Mouse (Mus musculus): Measurements from ENCODE around the gene Mid1. TPM values are rescaled to one million over a fixed set of nuclear protein-coding genes. Genes with fewer than 3 reads are reported as not detected.

Mid1 gene
- polyA plus RNA-seq, 1 experiment from 2014 or later, result 4.0 TPM

DNA sequence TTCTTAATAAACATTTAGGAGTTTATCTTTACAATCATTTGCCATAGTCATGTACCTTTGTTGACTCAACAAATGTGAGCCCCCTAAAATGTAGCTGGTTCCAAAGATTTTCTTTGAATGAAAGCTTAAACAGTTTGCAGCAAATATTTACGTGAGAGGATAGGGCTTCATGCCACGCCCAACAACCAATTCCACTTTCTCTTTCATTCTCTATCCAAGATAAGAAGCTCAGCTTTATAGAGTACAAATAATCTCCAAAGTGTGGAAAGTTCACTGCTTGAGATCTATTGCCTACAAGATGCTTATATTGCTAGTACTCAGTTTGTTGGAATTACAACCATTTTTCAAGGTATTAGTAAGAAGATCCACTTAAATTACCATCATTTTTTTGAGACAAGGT lies 207.6 kb downstream of the Mid1 start:
- ATAC-seq (ENCODE audit: low FRiP score), result no peak
- H3K27ac ChIP-seq (replicated peaks), result no peak overlapping the region
- H3K4me2 ChIP-seq, result no peak overlapping the region
- no peak overlapping the region for H3K9ac ChIP-seq (replicated peaks)
- H3K27me3 ChIP-seq (replicated peaks), result peaks cover 15% of the 10 kb centered on the region; the same call in 1 of the 2 replicates
- no peaks in the 10 kb centered on the region for H3K9me3 ChIP-seq (replicated peaks)
- H3K4me1 ChIP-seq, result no peaks in the 10 kb centered on the region
- no peak overlapping the region for H3K4me3 ChIP-seq (replicated peaks)
- H3K36me3 ChIP-seq, result no peaks in the 10 kb centered on the region
- 76% methylated on average over 2 of the region's 2 CpGs for WGBS

DNA sequence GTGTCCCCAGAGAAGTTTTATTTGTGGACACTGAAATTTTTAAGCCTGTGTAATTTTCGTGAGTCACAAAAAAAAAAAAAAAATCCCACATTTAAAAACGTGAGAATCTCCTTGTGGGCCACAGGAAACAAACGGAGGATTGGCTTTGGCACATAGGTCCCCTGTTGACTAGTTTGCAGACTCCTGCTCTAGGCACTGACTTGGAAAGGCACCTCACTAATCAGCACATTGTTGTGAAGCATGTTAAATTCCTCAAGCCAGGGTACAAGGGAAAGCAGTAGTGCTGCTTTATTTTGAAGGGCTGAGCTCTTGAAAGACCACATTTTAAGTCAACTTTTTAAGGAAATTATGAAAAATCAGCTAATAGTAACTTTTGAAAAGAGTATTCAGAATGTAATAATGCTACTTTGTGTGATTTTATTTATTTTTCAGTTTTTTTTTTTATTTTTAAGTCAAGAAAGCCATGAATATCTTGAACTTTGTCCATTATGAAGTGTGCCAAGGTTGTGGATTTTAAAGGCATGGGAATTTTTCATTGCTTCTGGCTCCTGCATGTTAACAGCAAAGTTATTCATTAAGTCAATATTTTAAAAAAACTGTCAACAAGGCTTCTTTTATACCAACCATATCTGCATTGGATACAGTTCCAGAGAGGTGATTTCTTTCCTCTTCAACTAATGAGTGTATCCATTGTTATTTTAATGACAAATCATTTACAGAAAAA lies 214.4 kb downstream of the Mid1 start:
- peaks cover 7% of the 10 kb centered on the region; the same call in 1 of the 2 replicates for H3K27me3 ChIP-seq (replicated peaks)
- ATAC-seq (ENCODE audit: low FRiP score), result no peak
- H3K4me2 ChIP-seq, result no peak overlapping the region
- no peak overlapping the region for H3K4me3 ChIP-seq (replicated peaks)
- no peaks in the 10 kb centered on the region for H3K36me3 ChIP-seq
- H3K4me1 ChIP-seq, result no peaks in the 10 kb centered on the region
- H3K9ac ChIP-seq (replicated peaks), result no peak overlapping the region
- H3K27ac ChIP-seq (replicated peaks), result no peak overlapping the region
- 28% methylated on average over 3 of the region's 3 CpGs for WGBS
- H3K9me3 ChIP-seq (replicated peaks), result no peaks in the 10 kb centered on the region

DNA sequence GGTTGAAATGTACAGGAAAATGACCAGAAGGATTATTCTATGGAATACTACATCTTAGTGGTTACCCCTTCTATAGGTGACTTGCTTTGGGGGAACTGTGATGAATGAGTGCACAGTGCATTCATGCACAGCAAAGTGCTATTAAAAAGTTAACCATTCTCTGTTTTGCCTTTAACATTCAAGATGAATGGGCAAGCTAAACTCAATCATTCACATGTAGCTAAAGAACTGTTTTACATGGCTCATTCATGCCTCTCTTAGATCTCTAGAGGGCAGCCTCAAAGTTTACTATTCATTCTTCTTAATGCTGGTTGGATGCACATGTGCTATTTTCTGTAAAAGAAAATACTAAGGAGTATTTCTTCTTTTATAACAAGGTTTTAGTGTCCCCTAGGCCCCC lies 217.9 kb downstream of the Mid1 start:
- Histone ChIP-seq H3K4me2 (no peak overlapping the region), H3K4me1 (0 out of 2 replicates have a peak, but pooled peaks cover 2% of the 10 kb centered on the region), H3K9me3 (replicated peaks) (no peaks in the 10 kb centered on the region), H3K36me3 (no peaks in the 10 kb centered on the region), H3K4me3 (replicated peaks) (no peak overlapping the region), H3K27me3 (replicated peaks) (peaks cover 12% of the 10 kb centered on the region; the same call in 1 of the 2 replicates), H3K27ac (replicated peaks) (no peak overlapping the region), H3K9ac (replicated peaks) (no peak overlapping the region)
- no peak for ATAC-seq (ENCODE audit: low FRiP score)

DNA sequence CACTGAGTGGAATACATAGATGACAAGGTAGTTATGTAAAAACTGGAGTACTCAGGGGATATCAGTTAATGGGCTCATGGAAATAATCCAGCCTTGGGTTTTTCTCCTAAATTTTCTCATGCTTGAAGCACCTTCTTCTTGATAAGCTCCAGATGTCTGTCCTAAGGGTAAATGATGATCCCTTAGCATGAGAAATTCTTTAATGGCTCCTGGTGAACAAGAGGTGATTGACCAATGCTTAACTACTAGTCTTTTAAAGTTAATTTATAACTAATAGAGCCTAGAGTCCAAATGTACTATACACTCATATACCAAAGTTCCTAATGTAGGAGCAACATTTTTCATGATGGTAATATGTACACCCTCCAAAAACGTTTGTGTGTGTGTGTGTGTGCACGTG lies 218.7 kb downstream of the Mid1 start:
- Histone ChIP-seq H3K4me3 (replicated peaks) (no peak overlapping the region), H3K9me3 (replicated peaks) (no peaks in the 10 kb centered on the region), H3K36me3 (no peaks in the 10 kb centered on the region), H3K9ac (replicated peaks) (no peak overlapping the region), H3K27me3 (replicated peaks) (peaks cover 18% of the 10 kb centered on the region; the same call in 1 of the 2 replicates), H3K4me1 (0 out of 2 replicates have a peak, but pooled peaks cover 2% of the 10 kb centered on the region), H3K4me2 (no peak overlapping the region), H3K27ac (replicated peaks) (no peak overlapping the region)
- ATAC-seq (ENCODE audit: low FRiP score), result no peak
- 51% methylated on average over 2 of the region's 2 CpGs for WGBS

DNA sequence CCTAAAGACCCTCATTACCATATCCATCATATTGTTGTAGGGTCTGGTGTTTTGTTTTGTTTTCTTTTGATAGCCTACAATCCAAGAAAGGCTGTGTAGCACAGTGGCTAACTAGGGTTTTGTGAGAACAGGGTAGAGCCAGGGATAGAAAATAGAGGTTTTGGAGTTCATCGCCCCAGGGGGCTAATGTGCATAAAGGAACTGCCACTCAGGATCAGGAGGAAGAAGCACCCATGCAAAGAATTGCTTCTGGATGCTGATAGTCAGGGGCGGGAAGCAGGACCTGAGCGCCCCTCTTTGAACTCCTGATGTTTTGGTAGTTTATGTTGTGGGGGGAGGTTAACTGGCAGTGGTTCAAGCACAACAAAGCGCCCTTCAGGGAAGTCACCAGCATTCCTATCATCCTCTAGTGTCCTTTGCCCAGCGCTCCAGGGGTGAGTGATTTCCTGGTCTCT lies 221.1 kb downstream of the Mid1 start:
- Histone ChIP-seq H3K9me3 (replicated peaks) (no peaks in the 10 kb centered on the region), H3K4me2 (no peak overlapping the region), H3K36me3 (no peaks in the 10 kb centered on the region), H3K4me3 (replicated peaks) (no peak overlapping the region), H3K9ac (replicated peaks) (no peak overlapping the region), H3K27me3 (replicated peaks) (peaks cover 18% of the 10 kb centered on the region; the same call in 1 of the 2 replicates), H3K4me1 (0 out of 2 replicates have a peak, but pooled peaks cover 2% of the 10 kb centered on the region), H3K27ac (replicated peaks) (no peak overlapping the region)
- 21% methylated on average over 5 of the region's 5 CpGs for WGBS
- no peak for ATAC-seq (ENCODE audit: low FRiP score)

DNA sequence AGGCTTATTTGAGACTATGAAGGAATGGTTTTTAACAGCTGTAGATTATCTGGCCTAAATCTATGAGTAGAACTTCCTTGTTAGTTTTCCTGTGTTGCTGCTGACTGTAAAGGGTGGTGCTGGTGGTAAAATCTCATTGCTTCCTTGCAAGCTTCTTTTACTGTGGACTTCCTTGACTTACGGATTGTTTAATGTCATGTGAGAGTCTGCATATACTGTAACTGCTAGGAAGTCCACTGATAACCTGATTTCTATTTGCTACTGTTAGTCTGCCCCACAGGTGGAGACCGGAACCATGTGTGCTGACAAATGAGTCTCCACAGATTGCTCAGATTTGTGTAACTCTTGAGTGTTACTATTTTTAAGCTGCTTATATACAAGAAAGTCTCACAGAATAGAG lies 224.9 kb downstream of the Mid1 start:
- 0 out of 2 replicates have a peak, but pooled peaks cover 2% of the 10 kb centered on the region for H3K4me1 ChIP-seq
- 90% methylated on average over 2 of the region's 2 CpGs for WGBS
- no peak for ATAC-seq (ENCODE audit: low FRiP score)

DNA sequence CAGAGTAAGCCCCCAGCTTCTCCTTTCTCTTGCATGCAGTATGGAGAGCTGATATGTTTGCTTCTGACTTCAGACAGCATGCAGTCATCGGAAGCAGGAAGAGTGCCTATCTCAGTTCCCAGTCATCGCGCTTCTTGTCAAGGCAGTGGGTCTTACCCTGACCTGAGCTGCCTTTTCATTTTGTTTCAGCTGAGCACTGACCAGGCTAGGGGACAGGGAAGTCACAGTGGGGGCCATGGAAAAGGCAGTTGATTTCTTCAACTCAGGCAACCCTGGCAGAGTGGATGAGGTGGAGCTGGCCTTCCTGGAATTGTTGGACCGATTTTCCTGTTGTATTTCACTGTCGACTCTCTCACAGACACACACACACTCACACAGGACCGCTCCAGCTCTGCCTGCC lies 230.7 kb downstream of the Mid1 start:
- WGBS, result 90% methylated on average over 6 of the region's 6 CpGs
- H3K9me3 ChIP-seq (replicated peaks), result no peaks in the 10 kb centered on the region
- H3K36me3 ChIP-seq, result no peaks in the 10 kb centered on the region
- ATAC-seq (ENCODE audit: low FRiP score), result no peak
- H3K4me1 ChIP-seq, result no peaks in the 10 kb centered on the region
- H3K9ac ChIP-seq (replicated peaks), result no peak overlapping the region
- H3K27me3 ChIP-seq (replicated peaks), result peaks cover 17% of the 10 kb centered on the region; the same call in 1 of the 2 replicates
- H3K27ac ChIP-seq (replicated peaks), result no peak overlapping the region
- H3K4me3 ChIP-seq (replicated peaks), result no peak overlapping the region
- H3K4me2 ChIP-seq, result no peak overlapping the region

More for the DNA sequence above, 224.9 kb downstream of the Mid1 start:
- Histone ChIP-seq H3K4me2 (no peak overlapping the region), H3K9ac (replicated peaks) (no peak overlapping the region), H3K36me3 (no peaks in the 10 kb centered on the region), H3K27me3 (replicated peaks) (peaks cover 15% of the 10 kb centered on the region; the same call in 1 of the 2 replicates), H3K27ac (replicated peaks) (no peak overlapping the region), H3K9me3 (replicated peaks) (no peaks in the 10 kb centered on the region), H3K4me3 (replicated peaks) (no peak overlapping the region)

DNA sequence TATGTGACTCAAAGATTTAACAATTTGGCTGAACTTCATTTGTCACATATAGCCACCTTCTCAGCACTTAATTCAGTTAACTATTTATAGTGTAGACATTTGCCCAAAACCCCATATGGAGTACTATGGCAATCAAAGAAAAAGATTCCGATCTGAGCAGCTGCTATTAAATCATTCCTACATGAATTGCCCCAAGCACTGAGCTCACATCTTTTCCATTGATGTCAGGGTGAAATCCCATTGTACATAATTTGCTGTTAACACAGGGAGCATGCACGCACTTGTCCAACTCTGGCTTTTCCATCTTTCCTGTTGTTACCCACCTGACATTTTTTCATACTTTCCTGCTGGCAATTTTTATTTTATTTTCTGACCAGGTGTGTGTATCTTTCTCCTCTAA lies 237.5 kb downstream of the Mid1 start:
- WGBS, result 38% methylated on average over 2 of the region's 2 CpGs
- no peak for ATAC-seq (ENCODE audit: low FRiP score)
- Histone ChIP-seq H3K4me2 (no peak overlapping the region), H3K9ac (replicated peaks) (no peak overlapping the region), H3K27me3 (replicated peaks) (peaks cover 26% of the 10 kb centered on the region; the same call in 1 of the 2 replicates), H3K9me3 (replicated peaks) (no peaks in the 10 kb centered on the region), H3K4me1 (no peaks in the 10 kb centered on the region), H3K4me3 (replicated peaks) (no peak overlapping the region), H3K36me3 (no peaks in the 10 kb centered on the region), H3K27ac (replicated peaks) (no peak overlapping the region)

DNA sequence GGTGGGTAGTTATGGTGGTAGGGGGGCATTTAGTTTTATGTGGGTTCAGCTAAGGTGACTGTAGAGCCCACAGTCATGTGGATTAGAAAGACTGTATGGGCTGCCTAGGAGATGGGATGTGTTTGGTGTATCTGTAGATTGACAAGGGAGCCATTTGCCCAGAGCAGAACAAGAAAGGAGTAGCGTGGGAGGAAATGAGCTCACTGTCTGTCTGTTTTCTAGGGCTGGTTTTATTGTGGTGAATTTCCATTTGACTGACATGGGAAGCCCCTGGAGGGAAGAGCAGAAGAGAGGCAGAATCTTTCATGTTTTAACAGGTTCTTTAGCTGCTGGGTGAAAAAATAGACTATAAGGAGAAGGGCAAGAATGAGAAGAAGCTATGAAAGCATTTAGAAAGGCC lies 238.4 kb downstream of the Mid1 start:
- Histone ChIP-seq H3K4me1 (no peaks in the 10 kb centered on the region), H3K36me3 (no peaks in the 10 kb centered on the region), H3K9me3 (replicated peaks) (no peaks in the 10 kb centered on the region), H3K9ac (replicated peaks) (no peak overlapping the region), H3K27me3 (replicated peaks) (peaks cover 26% of the 10 kb centered on the region; the same call in 1 of the 2 replicates), H3K4me3 (replicated peaks) (no peak overlapping the region), H3K4me2 (no peak overlapping the region), H3K27ac (replicated peaks) (no peak overlapping the region; the same call in 1 of the 2 replicates)
- 33% methylated on average over 1 of the region's 1 CpGs for WGBS
- no peak for ATAC-seq (ENCODE audit: low FRiP score)

DNA sequence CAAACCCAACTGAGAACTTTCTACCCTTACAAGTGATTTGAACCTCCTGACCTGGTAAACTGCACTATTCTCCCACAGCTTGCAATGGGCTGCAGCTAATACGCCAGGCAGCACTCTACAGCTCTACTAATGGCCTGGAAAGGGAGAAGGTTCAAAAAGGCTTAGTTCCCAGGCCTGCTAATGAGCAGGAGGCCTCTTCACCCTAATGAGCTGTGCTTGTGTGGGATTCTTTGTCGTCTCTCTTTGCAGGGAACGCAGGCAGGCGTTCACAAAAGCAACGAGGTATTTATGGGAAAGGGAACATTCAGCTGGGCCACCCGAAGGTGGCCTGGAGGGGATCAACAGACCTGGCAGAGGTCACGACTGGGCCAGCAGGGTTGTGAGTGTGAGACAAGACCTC lies 240.6 kb downstream of the Mid1 start:
- H3K9me3 ChIP-seq (replicated peaks), result no peaks in the 10 kb centered on the region
- ATAC-seq (ENCODE audit: low FRiP score), result no peak
- no peak overlapping the region for H3K4me2 ChIP-seq
- H3K4me1 ChIP-seq, result no peaks in the 10 kb centered on the region
- no peaks in the 10 kb centered on the region for H3K36me3 ChIP-seq
- H3K27ac ChIP-seq (replicated peaks), result no peak overlapping the region
- no peak overlapping the region for H3K4me3 ChIP-seq (replicated peaks)
- WGBS, result 31% methylated on average over 7 of the region's 7 CpGs
- no peak overlapping the region for H3K9ac ChIP-seq (replicated peaks)
- H3K27me3 ChIP-seq (replicated peaks), result peaks cover 27% of the 10 kb centered on the region; the same call in 1 of the 2 replicates

DNA sequence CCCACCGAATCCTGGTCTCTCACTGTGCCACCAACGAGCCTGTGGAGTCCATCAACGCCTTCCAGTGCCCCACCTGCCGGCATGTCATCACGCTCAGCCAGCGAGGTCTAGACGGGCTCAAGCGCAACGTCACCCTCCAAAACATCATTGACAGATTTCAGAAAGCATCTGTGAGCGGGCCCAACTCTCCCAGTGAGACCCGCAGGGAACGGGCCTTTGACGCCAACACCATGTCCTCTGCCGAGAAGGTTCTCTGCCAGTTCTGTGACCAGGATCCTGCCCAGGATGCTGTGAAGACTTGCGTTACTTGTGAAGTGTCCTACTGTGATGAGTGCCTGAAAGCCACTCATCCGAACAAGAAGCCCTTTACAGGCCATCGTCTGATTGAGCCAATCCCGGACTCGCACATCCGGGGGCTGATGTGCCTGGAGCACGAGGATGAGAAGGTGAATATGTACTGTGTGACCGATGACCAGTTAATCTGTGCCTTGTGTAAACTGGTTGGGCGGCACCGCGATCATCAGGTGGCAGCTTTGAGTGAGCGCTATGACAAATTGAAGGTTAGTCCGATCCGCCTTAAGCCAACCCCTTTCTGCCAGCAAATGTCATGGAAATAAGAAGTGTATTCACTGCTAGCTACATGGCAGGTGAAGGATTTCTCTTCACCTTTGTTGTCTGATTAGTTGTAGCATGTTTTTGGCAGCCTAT lies 242.3 kb downstream of the Mid1 start:
- no peaks in the 10 kb centered on the region for H3K36me3 ChIP-seq
- peaks cover 24% of the 10 kb centered on the region; the same call in 1 of the 2 replicates for H3K27me3 ChIP-seq (replicated peaks)
- no peaks in the 10 kb centered on the region for H3K4me1 ChIP-seq
- H3K4me2 ChIP-seq, result no peak overlapping the region
- no peak overlapping the region for H3K4me3 ChIP-seq (replicated peaks)
- no peak for ATAC-seq (ENCODE audit: low FRiP score)
- no peaks in the 10 kb centered on the region for H3K9me3 ChIP-seq (replicated peaks)
- no peak overlapping the region for H3K9ac ChIP-seq (replicated peaks)
- no peak overlapping the region for H3K27ac ChIP-seq (replicated peaks)
- 70% methylated on average over 28 of the region's 28 CpGs for WGBS

DNA sequence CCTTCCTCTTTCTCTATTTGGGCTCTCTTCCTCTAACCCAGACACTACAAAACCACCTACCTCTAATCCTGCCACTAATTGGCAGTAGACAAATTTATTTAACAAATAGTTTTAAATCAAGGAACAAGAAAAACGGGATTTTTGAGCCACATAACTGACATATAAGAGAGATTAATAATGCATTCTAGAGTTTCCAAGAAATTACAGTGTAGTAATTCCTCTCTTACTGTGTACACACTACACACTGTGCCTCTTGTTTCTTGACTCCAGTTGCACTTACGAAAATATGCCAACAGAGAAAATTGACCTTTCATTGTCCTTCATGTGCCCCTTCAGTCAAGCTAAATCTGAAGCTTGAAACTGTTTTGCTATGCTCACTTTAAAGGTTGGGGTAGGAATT lies 245.9 kb downstream of the Mid1 start:
- Histone ChIP-seq H3K36me3 (no peaks in the 10 kb centered on the region), H3K27ac (replicated peaks) (no peak overlapping the region), H3K4me1 (no peaks in the 10 kb centered on the region), H3K4me2 (no peak overlapping the region), H3K27me3 (replicated peaks) (peaks cover 19% of the 10 kb centered on the region; the same call in 1 of the 2 replicates), H3K4me3 (replicated peaks) (no peak overlapping the region), H3K9me3 (replicated peaks) (no peaks in the 10 kb centered on the region), H3K9ac (replicated peaks) (no peak overlapping the region)
- 71% methylated on average over 2 of the region's 2 CpGs for WGBS
- no peak for ATAC-seq (ENCODE audit: low FRiP score)

All from neural tube, embryonic 15.5 days (tissue).